Mouse (Mus musculus): ENCODE measurements around the gene Phactr2. TPM values are rescaled to one million over a fixed set of nuclear protein-coding genes. Genes with fewer than 3 reads are reported as not detected.

Phactr2 gene
- total and polyA plus RNA-seq, 3 experiments, result not detected

DNA sequence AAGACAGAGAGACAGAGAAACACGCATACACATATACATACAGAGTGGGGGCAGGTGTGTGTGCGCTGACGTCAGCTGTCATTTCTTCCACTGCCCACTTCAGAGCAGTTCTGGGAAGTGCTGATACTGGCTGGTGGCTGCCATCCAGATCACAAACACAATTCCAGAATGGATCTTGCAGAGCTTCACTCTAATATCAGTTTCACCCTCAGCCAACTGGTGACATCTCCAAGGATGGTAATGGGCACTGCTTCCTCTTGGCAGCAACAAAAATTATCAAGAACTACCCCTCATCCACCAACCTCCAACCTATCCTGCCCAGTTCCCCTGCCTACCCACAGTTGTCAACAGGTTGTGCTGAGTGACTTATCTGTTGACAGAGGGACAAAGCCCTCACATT is 22.1 kb upstream of the Phactr2 start:
- peaks cover 0 to 7% of the 10 kb centered on the region in 2 experiments; a peak in 2 of 4 replicates for H3K4me1 ChIP-seq (ENCODE audit: control insufficient read depth in 1 of 2, insufficient read depth in 2 of 2, low read length in 2 of 2)
- H3K9me3 ChIP-seq (replicated peaks; ENCODE audit: insufficient read depth, low read length), result no peaks in the 10 kb centered on the region
- H3K27me3 ChIP-seq (ENCODE audit: control insufficient read depth in 1 of 2, insufficient read depth in 2 of 2, low read length in 2 of 2), result no peaks in the 10 kb centered on the region; a peak in 2 of 4 replicates
- no peak overlapping the region for H3K9ac ChIP-seq (ENCODE audit: control insufficient read depth, low read depth, low read length, poor library complexity, severe bottlenecking)
- DNase-seq (ENCODE audit: low read depth, low spot score), result no peak
- H3K27ac ChIP-seq (ENCODE audit: control insufficient read depth, low read depth, low read length), result no peak overlapping the region
- no peak for TF ChIP-seq CHD1 (IDR thresholded peaks at IDR 0.05; ENCODE audit: low read depth, low read length)
- no peak for TF ChIP-seq TCF12 (IDR thresholded peaks at IDR 0.05; ENCODE audit: low read depth, low read length)
- TF ChIP-seq GATA1 (IDR thresholded peaks at IDR 0.05; ENCODE audit: low read depth, low read length), result no peak
- no peak for TF ChIP-seq TAL1 (IDR thresholded peaks at IDR 0.05; ENCODE audit: low read length)
- TF ChIP-seq MAX (IDR thresholded peaks at IDR 0.05; ENCODE audit: low read length), result no peak
- no peak for TF ChIP-seq GABPA (IDR thresholded peaks at IDR 0.05; ENCODE audit: low read depth, low read length)
- no peak for TF ChIP-seq USF2 (IDR thresholded peaks at IDR 0.05; ENCODE audit: borderline replicate concordance in 1 of 2, insufficient read depth in 1 of 2, low read depth in 1 of 2, low read length in 2 of 2)
- TF ChIP-seq E2F4 (IDR thresholded peaks at IDR 0.05; ENCODE audit: borderline replicate concordance, low read depth, low read length), result no peak
- TF ChIP-seq MEF2A (IDR thresholded peaks at IDR 0.05; ENCODE audit: extremely low read depth, insufficient replicate concordance, low read depth, low read length, poor library complexity, severe bottlenecking), result no peak
- peaks cover 0 to 4% of the 10 kb centered on the region in 2 experiments; a peak in 2 of 4 replicates for H3K36me3 ChIP-seq (ENCODE audit: control insufficient read depth in 1 of 2, insufficient read depth in 2 of 2, low read length in 2 of 2)
- H3K4me3 ChIP-seq (ENCODE audit: control insufficient read depth in 1 of 2, insufficient read depth in 1 of 2, low read depth in 2 of 2, low read length in 2 of 2), result no peak overlapping the region
- H3K79me2 ChIP-seq (ENCODE audit: control insufficient read depth, insufficient read depth, low read length, poor library complexity), result peaks cover 2% of the 10 kb centered on the region; the same call in 1 of the 2 replicates

DNA sequence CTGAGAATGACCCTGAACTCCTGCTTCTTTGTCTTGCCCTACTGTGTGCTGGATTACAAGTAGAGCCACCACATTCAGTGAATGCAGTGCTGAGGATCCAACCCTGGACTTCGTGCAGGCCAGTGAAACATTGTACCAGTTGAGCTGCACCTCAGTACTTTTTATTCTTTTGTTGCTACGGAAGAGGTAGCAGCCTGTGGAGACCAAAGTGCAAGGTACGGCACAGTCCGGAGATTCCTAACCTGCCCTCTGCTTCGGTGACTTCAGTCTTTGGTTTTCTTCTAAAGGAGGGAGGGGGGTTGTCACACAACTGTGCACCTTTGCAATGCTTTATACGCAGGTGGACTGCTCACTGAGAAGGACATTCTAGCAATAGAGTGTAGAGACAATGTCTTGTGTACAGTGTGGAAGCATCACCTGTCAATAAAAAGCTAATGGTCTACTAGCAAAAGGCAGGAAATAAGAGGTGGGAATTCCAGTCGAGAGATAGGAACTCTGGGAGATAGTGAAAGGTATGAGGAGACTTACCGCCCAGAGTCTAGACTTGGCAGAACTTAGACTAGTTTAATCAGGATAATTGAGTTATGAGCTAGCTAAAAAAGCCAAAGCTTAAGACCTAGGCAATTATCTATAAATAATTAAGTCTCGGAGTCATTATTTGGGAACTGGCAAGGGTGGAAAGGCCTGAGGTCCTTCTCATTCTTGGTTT is 19.9 kb upstream of the Phactr2 start:
- Histone ChIP-seq H3K4me3 (ENCODE audit: control insufficient read depth in 1 of 2, insufficient read depth in 1 of 2, low read depth in 2 of 2, low read length in 2 of 2) (no peak overlapping the region), H3K9me3 (replicated peaks; ENCODE audit: insufficient read depth, low read length) (no peaks in the 10 kb centered on the region), H3K79me2 (ENCODE audit: control insufficient read depth, insufficient read depth, low read length, poor library complexity) (no peaks in the 10 kb centered on the region), H3K36me3 (ENCODE audit: control insufficient read depth in 1 of 2, insufficient read depth in 2 of 2, low read length in 2 of 2) (no peaks in the 10 kb centered on the region), H3K4me1 (ENCODE audit: control insufficient read depth in 1 of 2, insufficient read depth in 2 of 2, low read length in 2 of 2) (no peaks in the 10 kb centered on the region), H3K27ac (ENCODE audit: control insufficient read depth, low read depth, low read length) (no peak overlapping the region), H3K9ac (ENCODE audit: control insufficient read depth, low read depth, low read length, poor library complexity, severe bottlenecking) (no peak overlapping the region), H3K27me3 (ENCODE audit: control insufficient read depth in 1 of 2, insufficient read depth in 2 of 2, low read length in 2 of 2) (no peaks in the 10 kb centered on the region; a peak in 2 of 4 replicates)
- no peak for DNase-seq (ENCODE audit: low read depth, low spot score)
- TF ChIP-seq CHD1 (IDR thresholded peaks at IDR 0.05; ENCODE audit: low read depth, low read length) (no peak), USF2 (IDR thresholded peaks at IDR 0.05; ENCODE audit: borderline replicate concordance in 1 of 2, insufficient read depth in 1 of 2, low read depth in 1 of 2, low read length in 2 of 2) (no peak), UBTF (IDR thresholded peaks at IDR 0.05; ENCODE audit: borderline replicate concordance, insufficient read depth, low read depth, low read length) (no peak), SMC3 (IDR thresholded peaks at IDR 0.05; ENCODE audit: low read depth, low read length) (no peak), BHLHE40 (IDR thresholded peaks at IDR 0.05; ENCODE audit: borderline replicate concordance, low read depth, low read length) (no peak), SIN3A (IDR thresholded peaks at IDR 0.05; ENCODE audit: low read length) (no peak), NRF1 (IDR thresholded peaks at IDR 0.05; ENCODE audit: insufficient read depth, low read depth, low read length, poor library complexity, severe bottlenecking) (no peak), TAL1 (IDR thresholded peaks at IDR 0.05; ENCODE audit: low read length) (no peak), POLR2A (IDR thresholded peaks at IDR 0.05; ENCODE audit: control insufficient read depth in 1 of 2, insufficient read depth in 1 of 2, low read depth in 1 of 2, low read length in 2 of 2, poor library complexity in 1 of 2) (no peak), ZKSCAN1 (IDR thresholded peaks at IDR 0.05; ENCODE audit: low read depth, low read length) (no peak), E2F4 (IDR thresholded peaks at IDR 0.05; ENCODE audit: borderline replicate concordance, low read depth, low read length) (no peak), JUND (IDR thresholded peaks at IDR 0.05; ENCODE audit: low read depth, low read length) (no peak), TCF12 (IDR thresholded peaks at IDR 0.05; ENCODE audit: low read depth, low read length) (no peak), MYC (IDR thresholded peaks at IDR 0.05; ENCODE audit: low read depth, low read length) (no peak), MXI1 (IDR thresholded peaks at IDR 0.05; ENCODE audit: low read depth, low read length) (no peak), MAZ (IDR thresholded peaks at IDR 0.05; ENCODE audit: low read depth, low read length) (no peak), RAD21 (IDR thresholded peaks at IDR 0.05; ENCODE audit: low read depth, low read length) (no peak)
